Mouse (Mus musculus) mouse embryonic stem cell (cell line): ENCODE data around the gene Porcn.

Source experiments
- in situ Hi-C, 2 experiments: fragments of 300-500 bp; cut with MboI; formaldehyde crosslinking; loops; 1 replicate in 1 of 2; 3 replicates in 1 of 2; pipeline ENCODE4 v1.14.3; 2019 to 2020; ENCODE audit warnings: low sequenced_read_pairs in 2 of 2, low pct_unique_long_range_greater_than_20kb in 1 of 2, mixed read lengths in 1 of 2; ENCODE audit not compliant: unreplicated experiment in 1 of 2

The Porcn gene

DNA sequence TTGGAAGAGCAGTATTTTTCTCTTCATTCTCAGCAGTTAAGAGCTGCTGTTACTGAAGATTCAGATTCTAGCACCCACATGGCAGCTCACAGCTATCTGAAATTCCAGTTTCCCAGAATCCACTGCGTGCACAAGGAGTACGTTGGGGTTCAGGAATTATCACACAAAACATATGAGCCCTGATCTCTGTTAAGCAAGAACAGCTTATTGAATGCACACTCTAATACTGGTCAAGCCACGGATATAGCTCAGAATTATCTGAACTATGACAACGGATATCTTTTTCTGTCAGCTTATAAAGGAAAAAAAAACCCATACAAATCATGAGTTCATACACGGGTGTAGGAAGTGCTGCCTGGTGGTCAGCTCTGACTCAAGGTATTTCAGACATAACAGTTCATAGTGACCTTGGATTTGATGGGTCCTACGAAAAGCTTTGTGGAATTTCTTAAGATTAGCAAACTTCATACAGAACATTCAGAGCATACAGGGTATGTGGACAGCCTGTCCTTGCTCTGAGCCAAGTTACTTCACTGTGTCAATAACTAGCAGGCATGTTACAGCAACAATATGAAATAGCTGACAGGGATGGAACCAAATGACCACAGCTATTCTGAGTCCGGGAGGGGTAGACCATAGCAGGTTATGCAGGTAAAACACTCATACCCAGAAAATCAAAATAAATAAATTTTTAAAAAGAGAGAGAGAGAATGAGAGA lies 5.3 kb upstream of the Porcn start:
- in situ Hi-C loops, result no loop called here

DNA sequence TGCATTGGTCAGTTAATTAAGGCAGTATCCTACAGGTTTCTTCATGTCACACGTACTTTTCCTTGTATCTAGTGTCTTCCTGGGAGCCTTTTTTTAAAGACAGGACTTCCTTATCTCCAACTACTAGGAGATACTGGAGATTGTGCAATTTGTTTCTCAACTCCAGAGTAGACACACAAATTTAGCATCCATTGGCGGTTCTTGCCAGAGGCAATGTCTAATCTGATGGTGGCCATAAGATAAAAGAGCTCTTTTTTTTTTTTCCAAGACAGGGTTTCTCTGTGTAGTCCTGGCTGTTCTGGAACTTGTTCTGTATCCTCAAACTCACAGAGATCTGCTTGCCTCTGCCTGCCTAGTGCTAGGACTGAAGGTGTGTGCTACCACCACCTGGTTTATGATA lies 3.4 kb upstream of the Porcn start:
- in situ Hi-C loops, result no loop called here

DNA sequence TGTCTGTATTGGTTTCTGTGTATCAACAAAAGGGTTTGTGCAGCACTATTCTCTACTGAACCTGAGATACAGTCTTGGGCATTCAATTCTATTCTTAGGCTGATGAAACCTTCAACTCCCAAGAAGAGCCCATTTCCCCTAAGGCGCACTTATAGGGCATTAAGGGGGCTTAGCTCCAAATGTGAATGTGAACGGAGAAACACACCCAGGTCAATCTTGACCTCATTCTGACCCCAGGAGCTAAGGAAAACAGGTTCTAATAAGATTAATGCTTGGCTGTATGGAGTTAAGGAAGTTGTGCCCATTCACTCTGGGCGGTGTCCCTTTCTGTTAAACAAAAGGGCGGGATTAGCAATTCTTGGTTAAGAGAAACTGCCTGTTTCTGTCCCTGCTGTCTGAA lies 899 bp upstream of the Porcn start:
- in situ Hi-C loops, result no loop called here

DNA sequence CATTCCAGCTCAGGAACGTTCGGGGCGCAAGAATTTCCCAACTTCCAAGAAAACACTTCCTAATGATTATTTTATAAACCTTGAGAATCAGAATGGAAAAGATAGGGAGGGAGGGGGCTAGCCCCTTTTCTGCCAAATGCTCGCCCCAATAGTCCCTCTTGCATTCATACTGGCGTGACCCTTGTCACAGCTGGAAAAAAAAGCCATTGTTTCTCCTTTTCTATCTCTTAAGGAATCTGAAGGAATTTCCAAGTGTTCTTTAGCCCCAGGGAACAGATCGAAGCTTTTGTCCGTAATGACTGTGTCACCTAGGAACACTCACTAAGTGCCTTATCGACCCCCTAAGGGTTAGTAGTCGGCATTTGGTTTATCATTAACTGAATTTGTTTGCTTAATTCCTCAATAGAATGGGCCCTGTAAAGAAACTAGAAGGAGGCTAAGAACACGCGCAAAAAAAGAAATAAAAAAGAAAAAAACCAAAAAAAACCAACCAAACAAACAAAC lies 421 bp upstream of the Porcn start:
- in situ Hi-C loops, result no loop called here

DNA sequence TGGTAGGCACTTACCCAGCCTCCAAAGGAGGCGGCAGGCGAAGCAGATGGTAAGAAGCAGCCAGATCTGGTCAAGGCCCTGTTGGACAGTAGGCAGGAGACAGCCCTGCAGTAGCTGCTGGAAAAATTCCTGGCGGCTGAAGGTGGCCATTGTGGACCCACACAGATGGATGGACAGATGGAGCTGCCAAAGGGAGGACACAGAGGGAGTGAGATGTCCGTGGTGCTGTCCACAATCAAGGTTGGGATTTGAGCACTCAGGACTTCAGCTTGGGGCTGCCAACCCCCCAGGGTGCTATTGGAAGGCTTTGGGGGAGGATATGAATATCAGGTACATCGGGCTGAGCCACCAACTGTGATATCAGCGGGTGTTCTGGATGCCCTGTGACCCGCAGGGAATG lies 774 bp downstream of the Porcn start:
- in situ Hi-C loops, result no loop called here

DNA sequence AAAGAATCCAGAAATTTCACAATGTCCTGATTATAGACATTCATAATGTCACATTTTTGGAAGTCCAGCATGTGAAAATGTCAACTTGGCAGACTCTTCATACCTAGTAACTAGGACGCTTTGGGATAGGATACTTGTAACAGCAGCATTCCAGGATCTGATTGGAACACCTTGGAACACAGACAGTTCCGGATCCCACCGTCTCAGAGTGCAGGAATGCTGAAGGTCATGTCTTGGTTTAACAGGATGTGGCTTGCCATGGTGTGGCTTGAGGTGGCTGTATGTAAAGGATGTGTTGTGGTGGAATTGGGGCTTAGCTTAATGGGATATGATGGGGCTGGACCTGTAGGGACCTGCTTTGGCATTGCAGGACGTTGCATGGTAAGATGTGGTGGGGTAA lies 1.2 kb downstream of the Porcn start:
- in situ Hi-C loops, result no loop called here

DNA sequence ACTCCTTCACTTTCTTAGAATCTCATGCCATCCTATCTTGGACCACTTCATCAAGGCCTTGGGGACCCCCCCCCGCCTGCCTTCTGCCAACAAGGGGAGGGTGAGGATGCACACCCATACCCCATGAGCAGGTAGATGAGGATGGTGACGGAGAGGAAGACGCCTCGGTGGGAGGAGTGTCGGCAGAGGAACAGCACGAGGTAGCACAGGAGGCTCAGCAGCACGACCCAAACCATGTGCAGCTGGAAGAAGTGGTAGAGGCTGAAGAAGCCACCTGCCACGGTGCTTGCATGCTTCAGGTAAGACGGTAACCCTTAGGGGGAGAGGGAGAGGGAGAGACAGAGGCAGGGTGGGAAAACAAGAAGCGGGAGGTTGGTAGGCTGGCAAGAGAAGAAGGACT lies 2.2 kb downstream of the Porcn start:
- in situ Hi-C loops, result no loop called here

DNA sequence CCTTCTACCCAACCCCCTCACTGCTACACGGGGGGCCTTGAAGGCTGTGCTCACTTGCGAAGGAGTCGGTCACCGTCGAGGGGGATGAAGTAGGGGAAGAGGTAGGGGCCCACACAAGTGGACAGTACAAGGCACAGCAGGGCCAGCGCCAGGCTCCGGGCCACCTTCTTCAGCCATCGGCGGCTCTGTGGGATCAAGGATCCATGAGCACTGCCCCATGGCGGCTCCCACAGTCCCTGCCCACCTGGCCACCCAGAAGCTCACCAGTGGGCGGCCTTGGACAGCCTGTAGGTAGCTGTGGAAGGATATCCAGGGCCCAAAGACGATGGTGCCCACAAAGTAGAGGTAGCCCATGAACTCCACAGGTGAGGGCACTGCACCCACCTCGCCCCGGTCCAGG lies 3.2 kb downstream of the Porcn start:
- in situ Hi-C loops, result no loop called here

DNA sequence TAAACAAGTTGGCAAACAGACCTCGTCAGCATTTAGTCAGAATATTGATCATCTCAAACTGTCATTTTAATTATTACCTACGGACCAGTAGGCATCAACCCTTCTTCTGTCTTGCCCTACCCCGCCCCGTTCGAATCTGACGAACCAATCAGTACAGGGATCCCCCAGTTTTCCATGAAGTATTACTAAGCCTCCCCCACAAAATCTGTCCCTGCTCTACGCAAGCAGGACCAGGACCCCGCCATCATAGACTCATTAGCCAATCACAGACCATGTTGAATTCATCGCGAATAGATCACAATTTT lies 13.0 kb downstream of the Porcn start, which contains the start of gene Ebp:
Gene Ebp (minus strand): TSS at position 94 of the 305 bp plus-strand sequence.
- in situ Hi-C loops, result loop anchor here in 1 of 2 experiments (5.0 kb wide), 1 partner anchor 36 kb away; no protein-coding TSS in a partner anchor

DNA sequence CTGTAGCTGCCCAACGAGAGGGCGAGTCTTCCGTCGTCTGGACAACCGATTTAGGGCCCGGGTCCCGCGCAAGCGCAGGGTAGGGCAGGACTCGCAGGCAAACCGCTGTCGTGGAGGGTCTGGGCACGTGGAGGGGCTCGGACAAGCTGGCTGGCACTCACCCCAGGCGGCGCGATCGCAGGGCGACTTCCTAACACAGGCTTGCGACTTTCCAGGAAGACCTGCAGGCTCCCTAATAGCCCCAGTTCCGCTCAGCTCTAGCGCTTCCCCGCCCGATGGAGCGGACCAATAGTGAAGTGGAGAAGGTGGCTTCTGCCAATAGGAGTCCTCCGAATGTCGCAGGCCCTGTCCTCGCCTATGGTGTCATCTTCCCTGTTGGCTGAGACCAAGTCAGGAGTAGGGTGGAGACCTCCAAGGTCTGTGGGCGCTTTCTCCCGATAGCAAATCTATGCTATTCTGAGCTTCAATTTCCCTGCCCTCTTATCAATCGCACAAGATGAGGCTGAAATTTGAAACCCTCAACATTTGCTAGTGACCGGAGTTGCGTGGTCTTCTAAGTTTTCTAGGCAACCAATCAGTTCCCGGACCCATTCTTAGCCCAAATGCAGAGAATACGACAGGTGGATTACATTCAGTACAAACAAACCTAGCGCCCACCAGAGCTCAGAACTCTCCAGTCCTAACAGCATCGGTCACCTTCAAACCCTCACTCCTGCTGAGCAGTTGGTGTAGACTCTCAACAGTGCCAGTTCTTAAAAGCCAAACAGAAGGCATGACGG lies 13.5 kb downstream of the Porcn start:
- in situ Hi-C loops, result loop anchor here in 1 of 2 experiments (5.0 kb wide), 1 partner anchor 36 kb away; no protein-coding TSS in a partner anchor

DNA sequence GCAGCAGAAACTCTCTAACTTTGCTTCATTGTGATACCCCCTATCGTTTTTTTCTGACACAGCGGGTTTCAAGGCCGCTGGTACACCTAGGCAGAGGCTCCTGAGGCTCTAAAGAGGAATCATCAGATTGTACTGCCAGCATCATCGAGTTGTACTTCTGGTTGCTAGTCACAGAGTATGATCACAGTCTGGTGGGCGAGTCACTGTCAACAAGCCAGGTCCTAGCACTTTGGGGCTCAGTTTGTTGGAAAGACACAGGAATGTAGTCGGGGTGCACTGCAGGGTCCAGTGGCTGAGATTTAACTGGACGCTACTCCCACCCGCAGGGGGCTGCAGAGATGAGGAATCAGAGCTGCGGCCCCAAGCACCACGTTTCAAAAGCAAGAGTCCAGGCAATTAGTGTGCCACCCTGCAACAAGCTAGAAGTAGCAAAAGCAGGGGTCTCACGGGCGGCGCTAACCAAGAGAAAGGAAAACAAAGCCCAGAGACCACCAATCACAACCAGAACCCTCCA lies 14.1 kb downstream of the Porcn start:
- in situ Hi-C loops, result loop anchor here in 1 of 2 experiments (5.0 kb wide), 1 partner anchor 35 kb away; no protein-coding TSS in a partner anchor

DNA sequence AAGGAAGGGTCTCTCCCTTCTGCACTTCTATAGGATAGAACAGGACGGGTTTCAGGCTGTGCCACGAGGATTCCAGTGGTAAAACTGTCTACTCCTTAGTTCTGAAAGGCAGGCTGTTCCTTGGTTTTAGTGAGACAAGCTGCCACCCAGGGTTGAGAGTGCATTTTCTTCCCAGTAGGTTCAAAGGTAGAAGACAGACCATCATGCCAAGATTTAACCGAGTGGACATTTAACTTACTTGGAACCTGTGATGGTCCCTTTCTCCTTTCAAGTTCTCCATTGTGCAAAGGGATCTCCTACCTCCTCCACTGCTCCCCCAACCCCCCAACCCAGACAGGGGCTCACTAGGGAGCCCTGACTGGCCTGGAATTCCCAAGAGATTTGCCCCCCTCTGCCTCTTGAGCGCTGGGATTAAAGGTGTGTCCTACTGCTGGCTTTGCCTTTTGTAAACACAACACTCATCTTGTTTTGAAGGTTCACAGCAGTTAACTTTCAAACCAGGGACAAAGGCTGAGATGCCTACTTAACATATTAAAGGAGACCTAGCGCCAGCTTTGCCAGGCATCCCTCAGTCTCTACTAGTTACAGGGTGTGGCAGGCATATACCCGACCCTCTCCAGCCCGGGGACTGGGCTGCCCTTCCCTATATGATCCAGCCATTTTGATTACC lies 23.3 kb downstream of the Porcn start:
- in situ Hi-C loops, result no loop called here

DNA sequence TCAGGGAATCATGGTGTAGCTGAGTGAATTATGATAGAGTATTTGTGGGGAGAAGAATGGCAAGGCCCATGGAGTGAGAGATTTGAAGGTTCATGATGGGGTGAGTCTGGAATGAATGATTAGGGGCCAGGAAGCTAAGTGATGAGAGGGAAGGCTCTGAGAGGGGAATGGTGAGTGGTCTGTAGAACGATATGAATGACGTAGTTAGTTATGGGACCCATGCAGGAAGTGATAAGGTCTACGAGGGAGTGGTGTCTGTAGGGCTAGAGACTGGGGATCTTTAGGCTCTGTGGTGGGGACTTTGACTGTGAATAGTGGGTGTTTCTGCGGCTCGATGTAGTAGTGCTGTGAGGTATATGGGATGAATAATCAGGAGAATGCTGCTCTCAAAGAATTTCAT lies 26.7 kb downstream of the Porcn start:
- in situ Hi-C loops, result no loop called here

DNA sequence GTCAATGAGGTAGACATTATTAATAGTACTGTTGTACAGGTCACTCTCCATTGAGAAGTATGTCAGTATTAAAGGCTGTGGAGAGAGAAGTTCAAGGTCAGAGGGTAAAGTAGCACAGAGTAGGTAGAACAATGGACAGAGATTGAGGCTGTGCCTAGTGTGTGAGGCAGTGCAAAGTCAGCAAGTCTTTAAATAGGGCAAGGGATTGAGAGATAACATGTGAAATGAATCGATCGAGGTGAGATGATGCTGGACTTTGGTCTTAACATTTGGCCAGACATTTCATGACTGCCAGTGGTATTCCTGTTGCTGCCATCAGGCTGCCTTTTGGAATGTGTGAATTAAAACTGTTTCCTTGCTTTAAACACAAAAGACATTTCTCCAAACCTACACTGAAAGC lies 27.5 kb downstream of the Porcn start:
- in situ Hi-C loops, result no loop called here

DNA sequence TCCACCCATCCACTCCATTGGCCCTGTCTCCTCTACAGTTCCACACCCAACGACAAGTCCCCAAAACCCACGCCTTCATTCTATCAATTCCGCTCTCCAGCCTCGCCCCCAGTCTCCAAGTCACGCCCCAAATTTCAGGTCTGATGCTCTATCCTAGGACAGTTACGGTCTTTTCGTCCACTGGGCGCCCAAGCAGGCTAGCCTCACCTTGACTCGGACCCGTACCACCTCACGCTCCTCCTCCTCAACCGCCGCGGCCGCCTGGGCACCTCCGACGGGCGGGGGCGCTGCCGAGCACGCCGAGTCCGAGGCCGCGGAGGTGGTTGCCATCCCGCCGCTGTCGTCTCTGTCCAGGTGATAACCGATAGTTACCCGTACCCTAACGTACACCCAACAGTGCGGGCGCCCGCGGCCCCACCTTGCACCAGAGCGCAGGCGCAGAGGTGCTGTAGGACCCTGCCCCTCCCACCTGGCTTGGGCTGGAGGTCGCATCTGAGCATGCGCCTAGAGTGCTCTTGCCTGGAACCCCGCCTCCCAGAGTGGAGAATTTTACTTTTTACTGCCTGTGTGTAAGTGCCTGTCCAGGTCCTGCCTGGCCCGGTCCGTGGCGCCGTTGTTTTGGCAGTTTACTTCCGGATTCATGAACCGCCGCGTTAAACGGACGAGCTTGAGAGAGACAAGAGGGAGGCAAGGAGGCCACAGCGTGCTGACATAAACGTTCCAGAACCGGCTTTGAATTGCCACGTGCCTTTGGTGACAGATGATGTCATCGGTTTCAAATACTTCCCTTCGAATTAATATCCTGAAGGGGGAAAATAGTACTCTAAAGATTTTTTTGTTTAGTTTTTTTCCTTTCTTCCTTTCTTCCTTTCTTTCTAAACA lies 30.6 kb downstream of the Porcn start, which contains the start of gene Tbc1d25:
Gene Tbc1d25 (minus strand): TSS at position 678 of the 882 bp plus-strand sequence.
- in situ Hi-C loops, result no loop called here

DNA sequence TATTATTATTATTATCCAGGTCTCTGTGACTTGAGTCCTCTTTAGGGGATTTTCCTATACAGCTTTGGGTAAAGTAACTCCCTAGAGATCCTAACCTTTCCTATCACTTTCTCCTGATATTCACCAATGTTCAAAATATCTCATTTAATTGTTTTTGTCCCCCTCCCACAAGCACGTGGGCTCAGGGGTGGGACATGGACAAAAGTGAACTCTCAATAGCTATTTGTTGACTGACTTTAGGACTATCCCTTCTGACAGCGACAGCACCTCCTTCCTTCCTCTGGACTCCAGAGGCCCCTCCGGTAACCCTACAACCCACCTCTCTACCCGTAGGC lies 31.2 kb downstream of the Porcn start:
- in situ Hi-C loops, result no loop called here

DNA sequence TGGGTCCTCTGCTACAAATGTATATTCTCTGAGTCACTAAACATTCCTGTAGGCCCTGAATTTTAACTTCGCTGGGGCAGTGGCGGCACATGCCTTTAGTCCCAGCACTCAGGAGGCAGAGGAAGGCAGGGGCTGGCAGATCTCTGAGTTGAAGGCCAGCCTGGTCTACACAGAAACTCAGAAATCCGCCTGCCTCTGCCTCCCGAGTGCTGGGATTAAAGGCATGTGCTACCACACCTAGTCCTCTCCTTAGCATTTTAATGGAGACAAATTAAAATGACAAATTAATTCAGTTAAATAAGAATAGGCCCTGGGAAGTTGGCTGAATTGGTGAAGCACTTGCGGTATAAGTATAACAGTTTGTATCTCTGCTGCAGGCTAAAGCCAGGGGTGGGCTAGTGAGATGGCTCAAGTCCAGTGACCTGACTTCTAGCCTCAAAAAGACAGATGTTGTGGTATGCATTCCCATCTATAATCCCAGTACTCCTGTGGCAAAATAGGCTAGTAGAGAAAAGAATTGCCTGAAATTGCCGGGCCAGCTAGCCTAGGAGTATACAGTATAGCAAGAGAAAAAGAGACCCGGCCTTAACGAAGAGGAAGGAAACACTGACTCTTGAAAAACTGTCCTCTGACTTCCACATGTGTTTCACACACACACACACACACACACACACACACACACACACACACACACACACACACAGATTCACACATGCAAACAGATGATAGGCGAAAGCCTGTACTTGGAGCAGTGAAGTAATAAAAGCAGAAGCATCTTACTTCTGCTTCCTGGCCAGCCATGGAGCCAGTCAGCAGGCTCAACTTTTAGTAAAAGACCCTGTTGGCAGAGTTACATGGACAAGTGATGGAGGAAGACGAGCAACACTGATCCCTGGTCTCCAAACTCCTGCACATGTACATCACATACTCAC lies 38.3 kb downstream of the Porcn start:
- in situ Hi-C loops, result no loop called here
